Mouse (Mus musculus) liver, adult (tissue): ENCODE measurements at regions not wholly inside any gene's neighbourhood (a gene's known extent, or its start where the extent isn't known, plus 50 kb on each side); places are given as distances from the start of the nearest gene placed in this dataset.

Experiments used
- GATA4 ChIP-seq: IDR thresholded peaks from 2 replicates; pipeline ENCODE4 v1.6.1; 2014; ENCODE audit warnings: mild to moderate bottlenecking, low read length; ENCODE audit not compliant: insufficient replicate concordance

DNA sequence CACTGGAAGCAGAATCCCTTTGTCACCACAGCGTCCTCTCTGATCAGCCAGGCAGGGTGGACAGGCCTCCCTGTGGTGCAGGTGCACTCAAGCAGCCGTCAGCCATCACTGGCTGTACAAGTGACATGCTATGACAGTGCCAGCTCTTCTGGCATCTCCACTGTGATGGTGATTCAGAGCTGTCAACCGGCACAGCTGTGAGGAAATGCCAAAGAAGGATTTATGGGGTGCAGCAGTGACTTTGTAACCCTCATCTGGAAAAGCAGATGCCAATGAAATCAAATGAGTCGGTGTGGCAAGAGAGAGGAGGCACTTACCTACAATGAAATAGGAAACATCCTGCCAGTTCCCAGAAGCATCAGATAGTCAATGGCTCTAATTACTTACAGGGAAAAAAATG, 238.3 kb upstream of the Jun start:
- TF ChIP-seq GATA4, result no peak

- no peak for TF ChIP-seq GATA4
These were observed 242.1 kb upstream of the Jun start for GRCm38 (mm10) chr4:95294110-95294509.

GRCm38 (mm10) chr4:95301907-95302306, 249.9 kb upstream of the Jun start:
- TF ChIP-seq GATA4, result no peak

DNA sequence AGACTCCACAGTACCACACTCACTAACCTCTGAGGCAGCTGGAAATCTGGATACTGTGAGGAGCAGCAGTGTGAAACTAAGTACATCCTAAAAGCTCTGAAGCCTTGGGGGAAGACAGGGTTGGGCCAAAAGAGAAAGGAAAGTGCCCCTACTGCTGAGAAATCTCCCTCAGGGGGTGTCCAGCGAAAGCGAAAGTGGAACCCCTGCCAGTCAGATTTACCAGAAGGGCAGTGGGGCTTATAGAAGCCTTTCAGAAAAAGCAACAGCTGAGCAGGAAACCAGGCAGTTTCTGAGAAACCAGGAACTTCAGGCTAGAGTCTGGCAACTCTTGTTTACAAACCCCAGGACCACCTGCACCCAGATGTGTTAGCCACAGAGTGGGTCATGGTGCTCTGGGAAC, 251.3 kb upstream of the Jun start:
- TF ChIP-seq GATA4, result no peak

DNA sequence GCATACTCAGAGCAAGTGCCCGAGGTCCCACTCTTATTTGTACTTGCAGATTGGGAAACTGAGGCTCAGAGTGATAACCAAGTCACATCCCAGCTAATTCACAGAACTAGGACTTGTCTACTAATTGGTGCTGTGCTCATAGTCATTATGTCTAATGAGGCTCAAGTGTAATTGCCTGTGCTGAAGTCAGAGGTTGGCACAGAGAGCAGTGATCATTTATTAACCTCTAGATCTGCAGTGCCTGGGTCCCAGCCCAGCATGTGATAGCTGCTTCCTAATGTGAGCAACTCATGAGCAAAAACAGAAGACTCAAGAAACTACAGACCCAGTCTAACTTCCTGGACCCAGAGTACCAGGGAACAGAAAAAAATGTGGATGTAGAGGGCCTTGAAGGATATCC, 252.0 kb upstream of the Jun start:
- TF ChIP-seq GATA4, result no peak

GRCm38 (mm10) chr4:95307134-95307533, 250.2 kb upstream of the Fggy start:
- no peak for TF ChIP-seq GATA4

DNA sequence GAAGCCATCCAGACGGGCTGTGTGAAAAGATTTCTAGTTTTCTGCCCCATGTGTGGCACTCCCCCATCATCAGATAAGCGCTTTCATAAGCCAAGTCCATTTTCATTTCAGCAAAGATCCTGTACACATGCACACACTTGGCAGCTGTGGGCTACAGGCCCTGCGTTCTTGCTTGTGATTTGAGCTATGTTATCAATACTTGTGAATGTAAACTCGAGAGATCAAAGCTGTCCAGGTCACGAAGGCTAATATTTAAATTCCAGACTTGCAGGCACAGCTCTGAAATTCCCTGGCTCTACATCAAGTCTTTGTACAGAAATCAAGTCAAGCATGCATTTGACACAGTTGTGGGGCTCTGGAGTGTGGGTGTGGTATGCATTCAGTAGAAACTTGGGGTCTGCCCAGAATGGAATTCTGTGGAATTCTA, 248.8 kb upstream of the Fggy start:
- peak; percentile 19; the same call in 1 of the 2 replicates for TF ChIP-seq GATA4

- TF ChIP-seq GATA4, result no peak
These were observed 246.9 kb upstream of the Fggy start for GRCm38 (mm10) chr4:95310410-95310809.

- TF ChIP-seq GATA4, result no peak
These were observed 239.5 kb upstream of the Fggy start for GRCm38 (mm10) chr4:95317821-95318290.

- no peak for TF ChIP-seq GATA4
These were observed 238.7 kb upstream of the Fggy start for GRCm38 (mm10) chr4:95318561-95318960.

DNA sequence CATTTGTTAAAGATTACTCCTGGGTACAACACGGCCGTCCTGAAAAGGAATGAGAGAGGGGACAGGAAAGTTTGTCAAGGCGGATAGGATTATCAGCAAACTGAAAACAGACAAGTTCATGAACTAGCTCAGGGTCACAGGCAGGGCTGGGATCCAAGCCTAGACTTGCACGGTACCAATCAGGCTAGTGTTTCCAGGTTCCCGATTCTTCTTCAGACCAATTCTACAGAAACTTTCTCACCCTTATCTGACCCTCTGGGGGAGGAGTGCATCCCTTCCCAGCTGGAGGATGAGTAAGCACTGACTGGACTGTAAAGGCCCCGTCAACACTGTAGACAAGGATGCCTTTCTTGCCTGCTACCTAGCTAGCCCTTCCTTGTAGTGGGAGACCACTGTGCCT, 238.3 kb upstream of the Fggy start:
- peak; percentile 90 for TF ChIP-seq GATA4

GRCm38 (mm10) chr4:95325861-95326260, 231.4 kb upstream of the Fggy start:
- TF ChIP-seq GATA4, result no peak

DNA sequence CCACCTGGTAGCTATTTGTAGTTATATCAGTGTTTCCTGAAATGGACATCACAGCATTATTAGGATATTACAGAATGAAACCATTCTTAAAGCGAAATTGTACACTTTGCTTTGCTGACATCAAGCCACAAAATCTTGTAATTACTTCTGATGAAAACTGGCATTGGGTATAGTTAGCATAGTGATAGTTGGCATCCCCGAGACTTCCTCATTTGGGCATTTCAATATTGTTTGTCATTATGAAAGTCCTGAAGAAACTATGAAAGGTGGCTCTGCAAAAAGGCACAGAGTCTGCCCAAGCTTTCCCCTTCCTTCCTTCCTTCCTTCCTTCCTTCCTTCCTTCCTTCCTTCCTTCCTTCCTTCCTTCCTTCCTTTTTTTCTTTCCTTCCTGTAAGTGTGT, 217.5 kb upstream of the Fggy start:
- no peak for TF ChIP-seq GATA4

DNA sequence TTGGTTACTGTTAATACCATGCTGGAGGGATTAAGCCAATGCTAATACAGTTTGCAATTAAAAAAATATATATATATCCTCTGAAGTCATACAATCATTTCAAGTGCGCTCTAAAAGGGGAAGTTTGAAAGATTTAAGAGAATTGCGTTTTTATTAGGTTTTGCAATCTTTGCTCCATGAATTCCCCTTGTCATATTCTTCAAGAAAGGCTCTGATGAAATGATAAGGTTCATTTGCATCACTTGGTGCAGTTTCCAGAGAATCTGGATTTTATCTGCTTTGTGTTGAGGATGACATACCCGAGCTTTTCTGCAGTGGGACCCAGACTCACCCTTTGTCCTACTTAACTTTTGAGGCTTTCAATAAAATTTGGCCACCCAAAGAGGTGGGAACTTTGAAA, 216.4 kb upstream of the Fggy start:
- TF ChIP-seq GATA4, result no peak

GRCm38 (mm10) chr4:95346722-95347197, 210.5 kb upstream of the Fggy start:
- TF ChIP-seq GATA4, result no peak

DNA sequence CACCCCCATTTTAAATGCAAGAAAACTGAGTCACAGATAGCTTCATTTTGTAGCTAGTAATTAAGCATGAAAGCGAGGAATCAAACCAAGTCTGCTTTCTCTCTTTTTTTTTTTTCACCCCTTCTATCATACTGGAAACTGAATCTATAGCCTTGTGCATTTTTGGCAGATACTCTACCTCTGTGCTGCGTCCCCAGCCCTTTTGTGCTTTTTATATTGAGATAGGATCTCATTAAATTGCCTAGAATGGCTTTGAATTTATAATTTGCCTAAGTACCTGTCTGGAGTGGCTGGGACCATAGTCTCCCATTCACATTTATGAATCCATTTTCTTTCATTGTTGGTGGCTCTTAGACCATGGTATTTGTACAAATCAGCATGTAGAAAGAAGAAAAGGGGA, 209.9 kb upstream of the Fggy start:
- no peak for TF ChIP-seq GATA4

- no peak for TF ChIP-seq GATA4
These were observed 208.7 kb upstream of the Fggy start for GRCm38 (mm10) chr4:95348405-95349123.

- peak; percentile 44; the same call in 1 of the 2 replicates for TF ChIP-seq GATA4
These were observed 203.4 kb upstream of the Fggy start for GRCm38 (mm10) chr4:95353894-95354319.

- TF ChIP-seq GATA4, result no peak
These were observed 198.6 kb upstream of the Fggy start for GRCm38 (mm10) chr4:95358674-95359073.
